Mouse (Mus musculus): ENCODE measurements around the gene Kdelc2.

Kdelc2 gene

GRCm38 (mm10) chr9:53384873-53385272 lies 1.0 kb downstream of the Kdelc2 start:
- WGBS: 3% methylated on average over 8 of the region's 8 CpGs

DNA sequence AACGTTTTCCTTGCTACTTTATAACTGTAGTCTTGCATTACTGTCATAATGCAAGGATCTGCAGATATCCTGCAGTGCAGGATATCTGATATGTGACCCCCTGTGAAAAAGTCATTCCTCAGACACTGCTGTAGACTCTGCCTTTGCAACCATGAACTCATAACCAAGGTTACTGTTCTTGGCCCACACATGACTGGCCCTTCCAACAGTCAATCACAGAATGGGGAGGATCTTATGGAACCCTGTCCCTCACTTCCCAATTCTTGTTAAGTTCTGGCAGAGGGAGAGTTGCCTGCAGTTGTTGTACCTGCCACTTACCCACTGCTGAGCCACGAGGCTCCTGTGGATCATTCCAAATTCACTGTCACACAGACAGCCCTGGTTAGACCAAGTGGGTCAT lies 3.6 kb downstream of the Kdelc2 start:
- WGBS: 70% methylated on average over 2 of the region's 2 CpGs

DNA sequence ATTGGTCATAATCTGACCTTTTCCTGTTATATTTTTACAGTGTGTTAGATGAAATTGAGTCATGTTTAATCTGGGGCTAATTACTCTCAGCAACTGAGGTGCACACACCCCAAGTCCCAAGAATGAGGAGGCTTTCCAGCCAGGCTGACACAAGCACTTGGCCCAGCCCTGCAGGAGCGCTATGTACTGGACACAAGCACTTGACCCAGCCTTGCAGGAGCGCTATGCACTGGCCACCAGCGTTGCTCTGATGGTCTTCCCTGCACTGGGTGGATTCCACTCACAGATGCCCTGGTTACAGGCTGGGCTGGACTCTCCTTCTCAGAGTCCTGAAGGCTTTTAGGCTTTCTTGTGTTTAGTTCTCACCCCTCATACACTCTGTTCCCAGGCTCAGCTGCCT lies 5.3 kb downstream of the Kdelc2 start:
- WGBS: 67% methylated on average over 3 of the region's 3 CpGs

DNA sequence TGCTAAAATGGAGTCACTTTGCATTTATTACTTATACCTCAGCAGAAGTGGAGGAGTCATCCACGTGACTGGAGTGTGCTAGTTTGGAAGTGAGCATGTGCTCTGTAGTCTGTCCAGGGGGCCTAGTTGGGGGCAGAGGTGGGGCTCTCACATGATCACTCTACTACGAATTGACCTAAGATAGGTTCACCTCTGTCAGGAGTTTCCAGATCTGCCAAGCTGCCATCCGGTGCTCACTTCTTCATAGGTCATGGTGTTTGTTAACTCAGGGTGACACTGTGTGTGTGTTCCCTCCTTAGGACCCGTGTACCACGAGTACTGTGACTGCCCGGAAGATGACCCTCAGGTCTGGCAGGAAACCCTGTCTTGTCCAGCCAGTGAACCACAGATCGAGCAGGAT lies 6.3 kb downstream of the Kdelc2 start:
- 85% methylated on average over 7 of the region's 7 CpGs for whole genome bisulfite sequencing

GRCm38 (mm10) chr9:53397685-53398387 lies 14.0 kb downstream of the Kdelc2 start:
- 60% methylated on average over 13 of the region's 13 CpGs for WGBS

DNA sequence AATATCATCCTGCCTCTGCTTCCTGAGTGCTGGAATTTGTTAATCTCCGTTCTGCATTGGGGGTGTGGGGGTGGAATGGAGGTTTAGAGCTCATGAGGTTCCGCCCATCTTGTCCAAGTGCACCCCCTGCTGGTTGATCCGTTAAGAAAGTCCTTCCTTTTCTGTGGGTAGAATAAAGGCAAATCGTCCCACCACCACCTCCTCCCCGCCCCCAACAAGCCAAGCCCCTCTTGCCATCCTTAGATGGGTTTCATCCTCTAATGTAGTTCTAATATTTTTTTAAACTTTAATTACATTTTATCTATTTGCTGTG lies 14.5 kb downstream of the Kdelc2 start:
- WGBS: 10% methylated on average over 5 of the region's 5 CpGs

DNA sequence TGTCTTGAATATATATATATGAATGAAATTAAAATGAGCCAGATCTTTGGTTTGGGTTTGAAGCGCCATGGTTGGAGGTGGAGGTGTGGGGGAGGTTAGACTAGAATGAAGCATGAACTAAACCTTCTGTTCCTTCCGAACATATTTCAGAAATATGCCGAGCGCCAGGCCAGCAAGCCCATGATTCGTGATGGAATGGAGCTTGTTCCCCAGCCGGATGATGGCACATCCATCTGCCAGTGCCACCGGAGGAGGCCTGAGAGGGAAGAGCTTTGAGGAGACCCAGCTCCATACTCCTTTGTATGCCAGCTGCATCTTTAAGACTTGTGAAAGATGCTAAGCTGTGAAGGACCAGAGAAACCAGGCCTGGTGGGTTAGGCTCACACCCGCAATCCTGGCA lies 15.7 kb downstream of the Kdelc2 start:
- 62% methylated on average over 8 of the region's 8 CpGs for WGBS

- 96% methylated on average over 4 of the region's 4 CpGs for WGBS
These were observed 16.9 kb downstream of the Kdelc2 start for GRCm38 (mm10) chr9:53400696-53401095.

DNA sequence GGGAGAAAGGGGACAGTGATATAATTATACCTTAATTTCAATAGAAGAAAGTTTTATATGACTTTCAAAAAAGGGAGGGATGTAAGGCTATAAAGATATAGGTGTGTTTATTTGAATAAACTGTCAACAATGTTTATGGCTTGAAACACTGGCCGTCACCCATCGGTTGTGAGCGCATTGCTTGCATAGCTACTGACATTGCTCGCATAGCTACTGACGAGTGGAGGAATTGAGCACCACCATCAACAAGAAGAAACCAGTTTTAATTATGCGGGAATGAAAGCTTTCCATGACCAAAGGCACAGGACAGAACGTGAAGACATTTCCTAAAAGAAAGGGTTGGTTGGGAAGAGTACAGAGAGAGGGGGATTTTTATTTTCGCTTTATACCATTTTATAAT lies 17.3 kb downstream of the Kdelc2 start:
- 95% methylated on average over 8 of the region's 8 CpGs for WGBS

DNA sequence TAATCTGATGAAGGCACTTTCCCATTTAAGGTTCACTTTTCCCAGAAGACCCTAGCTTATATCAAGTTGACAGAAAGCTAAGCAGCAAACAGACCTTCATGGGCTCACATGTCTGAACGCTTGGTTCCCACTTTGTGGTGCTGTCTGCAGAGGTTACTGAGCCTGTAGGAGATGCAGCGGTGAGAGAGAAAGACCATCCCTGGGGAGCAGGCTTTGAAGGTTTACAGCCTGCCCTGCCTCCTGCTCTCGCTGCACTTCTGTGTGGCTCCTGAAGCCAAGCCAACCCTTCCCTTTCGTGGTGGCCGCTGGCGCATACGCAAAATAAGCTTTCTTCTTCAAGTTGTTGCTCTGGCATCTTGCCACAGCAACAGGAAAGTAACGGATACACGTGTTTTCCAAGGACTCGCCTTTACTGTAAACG lies 18.5 kb downstream of the Kdelc2 start, which contains the start of gene 4930550C14Rik:
4930550C14Rik (plus strand) TSS at position 35 of the 421 bp plus-strand sequence.
- 14% methylated on average over 11 of the region's 11 CpGs for WGBS

GRCm38 (mm10) chr9:53402991-53403390 lies 19.2 kb downstream of the Kdelc2 start:
- WGBS: 54% methylated on average over 8 of the region's 8 CpGs

GRCm38 (mm10) chr9:53404050-53404752 lies 20.4 kb downstream of the Kdelc2 start:
- WGBS: 83% methylated on average over 6 of the region's 6 CpGs

DNA sequence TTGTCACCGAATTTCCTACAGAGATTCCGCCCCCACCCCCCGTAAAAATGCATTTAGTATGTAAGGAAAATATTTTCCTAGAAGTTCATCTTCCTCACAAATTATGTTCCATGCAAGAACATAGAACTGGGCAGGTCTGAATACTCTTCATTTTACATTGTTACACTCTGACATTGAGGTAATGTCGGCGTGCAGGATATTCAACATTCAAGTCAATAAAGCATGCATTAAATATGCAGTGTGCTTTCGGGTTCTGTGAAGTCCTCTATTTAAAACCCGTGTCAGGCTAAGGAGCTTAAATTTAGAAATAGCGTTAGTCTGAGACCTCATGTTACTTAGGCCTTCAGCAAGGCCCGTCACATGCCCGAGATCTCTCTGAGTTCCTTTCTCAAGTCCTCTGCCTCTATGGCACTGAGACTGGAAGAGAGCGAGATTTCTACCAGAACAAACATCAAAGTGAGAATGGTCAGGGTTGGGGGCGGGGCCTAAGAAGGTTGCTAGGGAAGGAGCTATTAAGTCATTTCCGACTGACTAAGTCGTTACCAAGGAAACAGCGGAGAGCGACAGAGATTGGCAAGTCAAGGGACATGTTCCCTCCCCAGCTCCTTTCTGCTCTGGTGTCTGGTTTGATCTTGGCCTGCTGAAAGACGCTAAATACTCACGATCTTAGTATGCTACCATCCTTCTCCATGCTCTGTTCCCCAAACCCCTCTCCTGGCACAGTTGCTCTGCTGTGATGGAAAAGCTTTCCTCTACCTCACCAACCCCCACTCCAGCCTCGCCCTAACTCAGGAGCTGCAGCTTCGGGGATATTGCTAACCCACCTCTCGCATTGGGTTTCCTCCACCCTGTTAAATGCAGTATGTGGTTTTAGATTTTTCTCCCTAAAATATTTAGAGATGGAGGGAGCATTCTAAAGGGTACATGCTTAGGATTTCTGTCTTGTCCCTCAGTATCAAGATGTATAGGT lies 21.2 kb downstream of the Kdelc2 start:
- 26% methylated on average over 21 of the region's 21 CpGs for WGBS

GRCm38 (mm10) chr9:53408548-53408947 lies 24.7 kb downstream of the Kdelc2 start:
- 85% methylated on average over 4 of the region's 4 CpGs for WGBS

- WGBS: 81% methylated on average over 2 of the region's 2 CpGs
These were observed 25.1 kb downstream of the Kdelc2 start for GRCm38 (mm10) chr9:53408953-53409361.

DNA sequence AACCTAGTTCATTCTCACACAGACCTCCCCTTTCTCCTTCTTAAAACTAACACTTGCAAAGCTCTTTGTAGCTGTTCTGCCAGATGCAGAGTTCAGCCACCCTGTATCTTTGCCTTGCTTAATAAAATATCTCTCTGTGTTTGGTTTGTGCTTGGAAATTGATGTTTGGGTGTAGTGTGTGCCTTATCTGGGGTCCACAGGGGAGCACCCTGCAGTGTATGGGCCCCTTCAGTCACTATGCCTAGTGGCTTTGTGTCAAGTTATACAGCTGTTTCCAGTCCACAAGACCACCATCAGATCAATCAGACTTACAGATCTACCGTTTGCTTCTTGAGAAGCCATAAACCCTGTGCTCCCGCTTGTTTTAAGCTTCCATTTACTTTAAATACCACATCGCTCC lies 25.6 kb downstream of the Kdelc2 start:
- WGBS: 85% methylated on average over 3 of the region's 3 CpGs

GRCm38 (mm10) chr9:53422133-53422896 lies 38.5 kb downstream of the Kdelc2 start:
- WGBS: 70% methylated on average over 9 of the region's 9 CpGs

DNA sequence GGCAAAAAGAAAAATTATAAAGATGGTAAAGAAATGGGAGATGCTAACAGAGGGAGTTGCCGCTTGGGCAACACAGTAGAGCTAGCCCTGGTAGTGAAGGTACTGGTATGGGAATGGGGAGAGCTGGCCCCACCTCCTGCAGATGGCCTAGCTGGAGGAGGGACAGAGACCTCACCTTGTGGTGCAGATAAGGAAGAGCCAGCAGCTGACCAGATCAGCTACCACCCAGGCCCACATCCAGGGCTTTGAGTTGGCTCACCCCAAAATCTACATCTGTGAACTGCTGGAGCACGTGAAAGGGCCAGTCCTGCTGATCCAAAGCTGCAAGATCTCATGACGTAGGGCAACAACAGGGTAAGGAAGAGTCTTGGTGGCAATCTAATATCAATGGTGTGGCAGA lies 42.9 kb downstream of the Kdelc2 start:
- WGBS: 94% methylated on average over 3 of the region's 3 CpGs

DNA sequence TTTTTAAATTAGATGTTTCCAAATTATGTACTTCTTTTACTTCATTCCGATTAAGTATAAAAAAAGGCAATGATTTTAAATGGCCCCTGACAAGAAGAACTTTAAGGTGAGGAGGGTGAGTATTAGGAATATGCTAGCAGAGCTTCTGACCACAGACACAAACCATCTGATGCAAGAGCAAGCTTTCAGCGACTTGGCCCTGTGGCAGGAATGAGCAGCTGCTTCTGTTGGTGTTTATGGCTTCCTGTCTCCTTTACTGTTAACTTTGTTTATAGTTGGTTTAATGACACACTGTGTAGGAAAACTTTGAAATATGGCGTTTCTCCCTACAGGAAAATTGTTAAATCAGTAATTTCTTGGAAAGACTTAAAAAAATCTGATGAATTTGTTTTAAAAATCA lies 43.8 kb downstream of the Kdelc2 start:
- 78% methylated on average over 3 of the region's 3 CpGs for WGBS

GRCm38 (mm10) chr9:53435830-53436570 lies 52.2 kb downstream of the Kdelc2 start:
- WGBS: 91% methylated on average over 14 of the region's 14 CpGs

GRCm38 (mm10) chr9:53450609-53451008 lies 66.8 kb downstream of the Kdelc2 start:
- WGBS: 100% methylated on average over 1 of the region's 1 CpGs

All from cerebral cortex, adult 2 months (tissue).